Mouse (Mus musculus) intestine, embryonic 14.5 days (tissue): ENCODE measurements around the gene Syt12. TPM values are rescaled to one million over a fixed set of nuclear protein-coding genes. Genes with fewer than 3 reads are reported as not detected.

Source experiments
- ATAC-seq: fragments of 200-750 bp; cut with Nextera tagmentation; replicated peaks from 2 replicates; pipeline ENCODE4 v1.8.0; 2017; ENCODE audit warnings: low read depth, moderate number of reproducible peaks, moderate TSS enrichment, moderate library complexity; ENCODE audit not compliant: low FRiP score, low TSS enrichment
- DNase-seq: peaks from one replicate; pipeline ENCODE4 v3.0.0-alpha.2; 2018; ENCODE audit warnings: low spot score
- H3K27ac ChIP-seq: fragments of 300-500 bp; sonication (generic); 2 replicates; pipeline ENCODE4 v1.5.1; 2014; ENCODE audit warnings: low read depth, mild to moderate bottlenecking, control low read depth
- H3K27me3 ChIP-seq: fragments of 300-500 bp; sonication (generic); replicated peaks from 2 replicates; pipeline ENCODE4 v1.6.1; 2014; ENCODE audit warnings: low read length, control low read depth; ENCODE audit not compliant: control insufficient read depth, insufficient read depth
- H3K36me3 ChIP-seq: fragments of 300-500 bp; sonication (generic); 2 replicates; pipeline ENCODE4 v1.6.1; 2014; ENCODE audit warnings: low read length, control low read depth; ENCODE audit not compliant: control insufficient read depth, insufficient read depth
- H3K4me1 ChIP-seq: fragments of 300-500 bp; sonication (generic); replicated peaks from 2 replicates; pipeline ENCODE4 v1.6.1; 2014; ENCODE audit warnings: low read length, control low read depth, mixed read lengths; ENCODE audit not compliant: control insufficient read depth, insufficient read depth
- H3K4me2 ChIP-seq: fragments of 300-500 bp; sonication (generic); 2 replicates; pipeline ENCODE4 v1.6.1; 2014; ENCODE audit warnings: low read length
- H3K4me3 ChIP-seq: fragments of 300-500 bp; sonication (generic); 2 replicates; pipeline ENCODE4 v1.5.1; 2014; ENCODE audit warnings: low read depth, low read length, control low read depth, mixed read lengths
- H3K9ac ChIP-seq: fragments of 300-500 bp; sonication (generic); 2 replicates; pipeline ENCODE4 v1.6.1; 2014; ENCODE audit warnings: mild to moderate bottlenecking, low read length
- H3K9me3 ChIP-seq: fragments of 300-500 bp; sonication (generic); 2 replicates; pipeline ENCODE4 v1.6.1; 2016; ENCODE audit warnings: low read length, control low read depth; ENCODE audit not compliant: control insufficient read depth
- WGBS: fragments of 180-500 bp; shearing (Covaris S2); extraction: QIAGEN DNeasy Blood & Tissue Kit; methylation state at CpG from one replicate; pipeline ENCODE4 v1.1.7; 2014; 5-methylcytosine and 5-hydroxymethylcytosine counted together
- polyA plus RNA-seq: library from polyadenylated mRNA; unstranded; fragments of >200 nt; fragmentation: Nextera tagmentation; extraction: Ambion mirVana; gene quantifications from 2 replicates; pipeline ENCODE4 v1.2.1, GENCODE M21; 2014

Syt12 gene
- polyA plus RNA-seq, 1 experiment from 2014 or later = 0.47 TPM

GRCm38 (mm10) chr19:4480041-4480440 is 2.8 kb upstream of the Syt12 start:
- Histone ChIP-seq H3K4me1 (peaks cover 4% of the 10 kb centered on the region; the same call in 1 of the 2 replicates), H3K36me3 (no peaks in the 10 kb centered on the region), H3K9ac (no peak overlapping the region), H3K4me2 (no peak overlapping the region), H3K27ac (no peak overlapping the region), H3K4me3 (no peak overlapping the region), H3K9me3 (no peaks in the 10 kb centered on the region), H3K27me3 (peaks cover 35% of the 10 kb centered on the region)
- WGBS = 87% methylated on average over 2 of the region's 2 CpGs
- no peak for ATAC-seq
- DNase-seq = no peak

- Histone ChIP-seq H3K36me3 (no peaks in the 10 kb centered on the region), H3K9me3 (no peaks in the 10 kb centered on the region), H3K4me3 (no peak overlapping the region), H3K4me2 (no peak overlapping the region), H3K27ac (no peak overlapping the region), H3K4me1 (0 out of 2 replicates have a peak, but pooled peaks cover 4% of the 10 kb centered on the region), H3K9ac (no peak overlapping the region), H3K27me3 (peaks cover 42% of the 10 kb centered on the region)
- ATAC-seq (0 out of 2 replicates have a peak, but pooled peaks have one; percentile 18), DNase-seq (no peak)
- 33% methylated on average over 1 of the region's 1 CpGs for WGBS
Observed at GRCm38 (mm10) chr19:4478190-4478516, 906 bp upstream of the Syt12 start.

GRCm38 (mm10) chr19:4476601-4477257 is 518 bp downstream of the Syt12 start:
- peaks cover 42% of the 10 kb centered on the region for H3K27me3 ChIP-seq
- peak overlapping the region; percentile 38 for H3K9ac ChIP-seq
- H3K4me3 ChIP-seq = peak overlapping the region; percentile 47
- H3K4me2 ChIP-seq = peak overlapping the region; percentile 99
- ATAC-seq (peak; percentile 62; the same call in 1 of the 2 replicates), DNase-seq (peak; percentile 77)
- H3K27ac ChIP-seq = no peak overlapping the region
- no peaks in the 10 kb centered on the region for H3K9me3 ChIP-seq
- H3K36me3 ChIP-seq = no peaks in the 10 kb centered on the region
- 0 out of 2 replicates have a peak, but pooled peaks cover 4% of the 10 kb centered on the region for H3K4me1 ChIP-seq
- WGBS = 0% methylated on average over 58 of the region's 70 CpGs

GRCm38 (mm10) chr19:4475224-4475925 is 1.9 kb downstream of the Syt12 start:
- Histone ChIP-seq H3K4me2 (no peak overlapping the region), H3K36me3 (no peaks in the 10 kb centered on the region), H3K9me3 (no peaks in the 10 kb centered on the region), H3K4me3 (no peak overlapping the region), H3K27ac (no peak overlapping the region), H3K4me1 (0 out of 2 replicates have a peak, but pooled peaks cover 4% of the 10 kb centered on the region), H3K27me3 (peaks cover 42% of the 10 kb centered on the region), H3K9ac (no peak overlapping the region)
- DNase-seq (no peak), ATAC-seq (no peak)
- 82% methylated on average over 11 of the region's 11 CpGs for WGBS

- H3K9ac ChIP-seq = no peak overlapping the region
- H3K4me2 ChIP-seq = no peak overlapping the region
- ATAC-seq (no peak), DNase-seq (no peak)
- 55% methylated on average over 3 of the region's 3 CpGs for WGBS
- H3K4me1 ChIP-seq = 0 out of 2 replicates have a peak, but pooled peaks cover 4% of the 10 kb centered on the region
- no peak overlapping the region for H3K27ac ChIP-seq
- H3K4me3 ChIP-seq = no peak overlapping the region
- no peaks in the 10 kb centered on the region for H3K36me3 ChIP-seq
- no peaks in the 10 kb centered on the region for H3K9me3 ChIP-seq
- H3K27me3 ChIP-seq = peaks cover 42% of the 10 kb centered on the region
Observed at GRCm38 (mm10) chr19:4474739-4475138, 2.5 kb downstream of the Syt12 start.

GRCm38 (mm10) chr19:4473549-4473948 is 3.7 kb downstream of the Syt12 start:
- 0 out of 2 replicates have a peak, but pooled peaks cover 4% of the 10 kb centered on the region for H3K4me1 ChIP-seq
- ATAC-seq = no peak

GRCm38 (mm10) chr19:4468363-4468762 is 8.9 kb downstream of the Syt12 start:
- Histone ChIP-seq H3K9me3 (no peaks in the 10 kb centered on the region), H3K27me3 (no peaks in the 10 kb centered on the region), H3K4me1 (no peaks in the 10 kb centered on the region), H3K36me3 (no peaks in the 10 kb centered on the region), H3K4me2 (no peak overlapping the region), H3K9ac (no peak overlapping the region), H3K27ac (no peak overlapping the region), H3K4me3 (no peak overlapping the region)
- DNase-seq (no peak), ATAC-seq (no peak)
- WGBS = 32% methylated on average over 5 of the region's 5 CpGs

More at GRCm38 (mm10) chr19:4473549-4473948, 3.7 kb downstream of the Syt12 start:
- Histone ChIP-seq H3K9me3 (no peaks in the 10 kb centered on the region), H3K27ac (no peak overlapping the region), H3K4me3 (no peak overlapping the region), H3K4me2 (no peak overlapping the region), H3K27me3 (peaks cover 36% of the 10 kb centered on the region), H3K9ac (no peak overlapping the region), H3K36me3 (no peaks in the 10 kb centered on the region)
- no peak for DNase-seq
- WGBS = 79% methylated on average over 5 of the region's 5 CpGs

GRCm38 (mm10) chr19:4464666-4465065 is 12.6 kb downstream of the Syt12 start:
- Histone ChIP-seq H3K27me3 (no peaks in the 10 kb centered on the region), H3K9me3 (no peaks in the 10 kb centered on the region), H3K27ac (no peak overlapping the region), H3K4me2 (no peak overlapping the region), H3K36me3 (no peaks in the 10 kb centered on the region), H3K4me3 (no peak overlapping the region), H3K4me1 (no peaks in the 10 kb centered on the region), H3K9ac (no peak overlapping the region)
- WGBS = 73% methylated on average over 4 of the region's 4 CpGs
- ATAC-seq = no peak
- no peak for DNase-seq
